Mouse (Mus musculus) cortical plate, adult 2 months (tissue): ENCODE data around the gene Slc43a2.

Experiments used
- CTCF ChIP-seq: fragments of 200-500 bp; IDR thresholded peaks from 2 replicates; pipeline ENCODE4 v1.5.1; 2011; ENCODE audit warnings: mild to moderate bottlenecking, control low read depth, low read length; ENCODE audit not compliant: insufficient read depth; ENCODE audit errors: extremely low read depth
- POLR2A ChIP-seq: fragments of 200-500 bp; IDR thresholded peaks from 2 replicates; pipeline ENCODE4 v1.6.1; 2011; ENCODE audit warnings: mild to moderate bottlenecking, low read length, control low read depth; ENCODE audit not compliant: insufficient read depth; ENCODE audit errors: extremely low read depth

- TF ChIP-seq POLR2A (peak; percentile 90), CTCF (no peak)
Observed at GRCm38 (mm10) chr11:75486601-75487285, 44.8 kb upstream of the Slc43a2 start, which contains the start of gene Prpf8.
